Mouse (Mus musculus): ENCODE results near the gene Gbp6. TPM values are rescaled to one million over a fixed set of nuclear protein-coding genes. Genes with fewer than 3 reads are reported as not detected.
A peak's percentile ranks its signal among the peaks of the same experiment; 100 is the strongest.
"Not testable (repeated sequence)": the region's sequence is repeated elsewhere in the genome, so short reads cannot be mapped to it uniquely, and the experiment has no call there.

Gbp6 gene
- under 1 TPM; 0.59 to 0.90 TPM for total RNA-seq (2021)
- long read RNA-seq, experiment 1 = 0 reads
- long read RNA-seq, experiment 2, partial matches to known transcripts = 0 of 2 reads
- long read RNA-seq, experiment 2, other reads (novel, unspliced or antisense) = 1 of 2 reads

- not testable (repeated sequence) for DNase-seq (ENCODE audit: low spot score in 2 of 2); H3K27ac ChIP-seq; H3K4me3 ChIP-seq
Measured at GRCm38 (mm10) chr5:105293226-105294165, at the start of gene Gbp6, which contains the start of gene Gm43302. Gene Gbp6, minus strand, starts transcription at chr5:105293698. Gene Gm43302, minus strand, starts transcription at chr5:105293695.

GRCm38 (mm10) chr5:105341281-105341680 is 47.8 kb upstream of the Gbp6 start:
- Histone ChIP-seq H3K4me3 (no peak overlapping the region), H3K27ac (no peak overlapping the region)
- DNase-seq (ENCODE audit: low spot score in 2 of 2) = no peak
- TF ChIP-seq CTCF (conservative IDR thresholded peaks at IDR 0.05) = no peak

- H3K4me3 ChIP-seq = no peak overlapping the region
- peak; percentile 87 for TF ChIP-seq CTCF (conservative IDR thresholded peaks at IDR 0.05)
- DNase-seq (ENCODE audit: low spot score in 2 of 2) = peak in 1 of 2 experiments; percentile 26
- no peak overlapping the region for H3K27ac ChIP-seq
Measured at GRCm38 (mm10) chr5:105322543-105322942, 29.0 kb upstream of the Gbp6 start.

DNA sequence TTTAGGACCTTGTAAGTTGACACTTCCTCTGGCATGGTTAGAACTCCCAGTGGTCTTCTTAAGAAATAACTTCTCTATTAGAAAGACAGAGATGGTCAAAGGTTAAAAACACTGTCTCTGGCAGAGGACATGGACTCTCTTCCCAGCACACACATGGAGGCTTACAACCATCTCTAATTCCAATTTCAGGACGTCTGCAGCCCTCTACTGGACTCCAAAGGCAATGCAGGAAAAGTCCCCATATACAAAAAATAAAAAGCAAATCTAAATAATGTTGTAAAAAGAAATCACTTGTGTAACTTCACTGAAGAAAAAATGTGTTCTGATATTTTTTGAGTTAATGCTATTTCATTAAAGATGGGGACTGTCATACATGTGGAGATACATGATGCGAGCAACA is 17.4 kb upstream of the Gbp6 start:
- H3K4me3 ChIP-seq = no peak overlapping the region
- peak; percentile 42 for TF ChIP-seq CTCF (conservative IDR thresholded peaks at IDR 0.05)
- no peak for DNase-seq (ENCODE audit: low spot score in 2 of 2)
- H3K27ac ChIP-seq = no peak overlapping the region

- not testable (repeated sequence) for H3K4me3 ChIP-seq
Measured at GRCm38 (mm10) chr5:105309148-105309547, 15.7 kb upstream of the Gbp6 start.

DNA sequence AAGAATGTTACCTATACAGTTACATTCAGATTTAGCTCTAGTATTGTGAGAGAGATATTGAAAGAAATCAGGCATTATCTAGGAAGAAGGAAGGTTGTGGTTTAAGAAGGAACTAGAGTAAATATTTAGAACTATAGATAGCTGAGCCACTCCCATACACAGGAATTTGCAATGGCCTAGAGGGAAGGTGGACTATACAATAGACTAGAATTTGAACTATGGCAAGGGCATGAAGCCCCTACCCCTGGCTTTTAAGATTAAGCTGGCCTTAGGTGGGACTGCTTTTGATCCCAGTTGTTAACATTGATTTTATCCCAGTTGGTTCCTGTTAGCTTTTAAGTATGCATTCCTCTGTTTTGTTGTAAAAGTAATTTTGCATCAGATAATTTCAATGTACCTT is 13.4 kb upstream of the Gbp6 start:
- not testable (repeated sequence) for H3K27ac ChIP-seq; H3K4me3 ChIP-seq; DNase-seq (ENCODE audit: low spot score in 2 of 2)

More at GRCm38 (mm10) chr5:105309148-105309547, 15.7 kb upstream of the Gbp6 start:
- DNase-seq (ENCODE audit: low spot score in 2 of 2); H3K27ac ChIP-seq: not testable (repeated sequence)

- no peak overlapping the region for H3K4me3 ChIP-seq
- no peak for TF ChIP-seq CTCF (conservative IDR thresholded peaks at IDR 0.05)
- DNase-seq (ENCODE audit: low spot score in 2 of 2) = no peak
- H3K27ac ChIP-seq = no peak overlapping the region
Measured at GRCm38 (mm10) chr5:105306159-105306581, 12.7 kb upstream of the Gbp6 start.

GRCm38 (mm10) chr5:105305671-105306070 is 12.2 kb upstream of the Gbp6 start:
- not testable (repeated sequence) for H3K4me3 ChIP-seq; H3K27ac ChIP-seq; DNase-seq (ENCODE audit: low spot score in 2 of 2)

DNA sequence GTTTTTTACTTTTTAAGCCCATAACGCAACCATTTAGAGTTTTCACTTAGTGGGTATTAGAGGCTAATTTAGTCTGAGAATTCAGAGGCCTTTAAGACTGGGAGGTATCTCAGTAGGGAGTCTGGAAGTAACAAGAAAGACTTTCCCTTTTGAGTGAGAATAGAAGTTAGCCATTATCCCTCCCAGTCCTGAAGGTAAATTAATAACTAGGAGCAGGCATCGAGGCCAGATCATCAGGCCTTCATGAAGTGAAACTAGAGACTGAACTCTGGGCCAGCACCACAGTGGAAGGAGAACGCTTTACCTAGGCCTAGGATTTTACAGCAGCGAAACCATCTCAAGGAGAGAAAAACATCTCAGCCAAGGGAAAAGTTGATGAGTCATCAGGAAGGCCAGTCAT is 8.5 kb upstream of the Gbp6 start:
- no peak overlapping the region for H3K4me3 ChIP-seq
- no peak for DNase-seq (ENCODE audit: low spot score in 2 of 2)
- no peak overlapping the region for H3K27ac ChIP-seq
- TF ChIP-seq CTCF (conservative IDR thresholded peaks at IDR 0.05) = no peak

GRCm38 (mm10) chr5:105301531-105301930 is 8.0 kb upstream of the Gbp6 start:
- Histone ChIP-seq H3K4me3 (no peak overlapping the region), H3K27ac (no peak overlapping the region)
- DNase-seq (ENCODE audit: low spot score in 2 of 2) = no peak
- no peak for TF ChIP-seq CTCF (conservative IDR thresholded peaks at IDR 0.05)

GRCm38 (mm10) chr5:105295746-105296145 is 2.2 kb upstream of the Gbp6 start:
- no peak for TF ChIP-seq CTCF (conservative IDR thresholded peaks at IDR 0.05)
- no peak for DNase-seq (ENCODE audit: low spot score in 2 of 2)
- Histone ChIP-seq H3K4me3 (no peak overlapping the region), H3K27ac (no peak overlapping the region)

DNA sequence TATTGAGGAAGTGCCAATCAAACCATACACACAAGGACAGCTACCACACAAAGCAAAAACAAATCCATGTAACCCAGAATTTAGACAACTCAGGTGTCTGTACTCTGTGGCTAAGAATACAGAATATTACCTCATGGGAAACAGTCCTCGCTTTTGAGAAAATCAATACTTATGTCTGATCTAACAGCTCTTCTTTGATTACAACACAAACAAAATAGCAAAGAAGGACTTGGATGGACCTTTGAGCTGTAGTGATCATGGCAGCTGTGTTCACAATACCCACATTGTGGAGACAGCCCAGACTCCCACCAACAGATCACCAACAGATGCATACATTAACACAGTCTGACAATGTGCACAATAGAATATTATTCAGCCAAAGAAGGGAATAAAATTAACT is 1.0 kb downstream of the Gbp6 start:
- no peak for DNase-seq (ENCODE audit: low spot score in 2 of 2)
- Histone ChIP-seq H3K4me3 (no peak overlapping the region), H3K27ac (no peak overlapping the region)
- TF ChIP-seq CTCF (conservative IDR thresholded peaks at IDR 0.05) = no peak

- not testable (repeated sequence) for H3K4me3 ChIP-seq; H3K27ac ChIP-seq; DNase-seq (ENCODE audit: low spot score in 2 of 2)
Measured at GRCm38 (mm10) chr5:105290921-105291320, 2.6 kb downstream of the Gbp6 start.

DNA sequence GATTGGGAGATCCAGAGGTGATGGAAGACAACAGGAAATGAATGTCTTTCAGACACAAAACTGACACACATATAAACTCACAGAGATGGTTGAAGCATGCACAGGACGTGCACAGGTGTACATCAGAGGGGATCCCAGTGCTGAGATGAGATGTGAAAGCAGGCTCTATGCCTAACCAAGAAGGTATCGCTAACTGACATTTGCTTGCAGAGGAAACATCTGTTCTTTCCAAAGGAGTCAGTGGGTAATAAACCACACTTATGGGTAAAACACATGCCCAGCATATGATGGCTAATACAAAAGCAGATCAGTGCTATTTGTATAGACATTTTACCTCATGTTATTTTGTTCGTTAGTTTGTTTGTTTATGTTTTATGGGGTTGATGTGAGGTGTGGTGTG is 32.8 kb downstream of the Gbp6 start:
- not testable (repeated sequence) for DNase-seq (ENCODE audit: low spot score in 2 of 2); H3K4me3 ChIP-seq; H3K27ac ChIP-seq

Data from layer of hippocampus, adult 2 months (tissue).